Mouse (Mus musculus) liver, embryonic 14.5 days (tissue): Measurements from ENCODE around the gene Cyp3a57.

Source experiments
- CTCF ChIP-seq: IDR thresholded peaks from 2 replicates; pipeline ENCODE4 v1.5.1; 2016; ENCODE audit warnings: antibody characterized with exemption, low read depth, control low read depth
- EP300 ChIP-seq: IDR thresholded peaks from 2 replicates; pipeline ENCODE4 v1.6.1; 2016; ENCODE audit warnings: antibody characterized with exemption, low read depth

GRCm38 (mm10) chr5:145422287-145422686 is 77.2 kb downstream of the Cyp3a57 start:
- TF ChIP-seq CTCF (no peak), EP300 (no peak)
